Mouse (Mus musculus) midbrain, embryonic 10.5 days (tissue): ENCODE measurements at regions not wholly inside any gene's neighbourhood (a gene's known extent, or its start where the extent isn't known, plus 50 kb on each side); places are given as distances from the start of the nearest gene placed in this dataset.
"Not testable (repeated sequence)": the region's sequence is repeated elsewhere in the genome, so short reads cannot be mapped to it uniquely, and the experiment has no call there.

Source experiments
- DNase-seq: peaks from one replicate; pipeline ENCODE4 v3.0.0-alpha.2; 2017; ENCODE audit warnings: low spot score
- H3K27ac ChIP-seq: fragments of 300-500 bp; sonication (generic); replicated peaks from 2 replicates; pipeline ENCODE4 v1.5.1; 2016; ENCODE audit warnings: mild to moderate bottlenecking
- H3K27me3 ChIP-seq: fragments of 300-500 bp; sonication (generic); 2 replicates; pipeline ENCODE4 v1.6.1; 2016; ENCODE audit warnings: low read depth, mild to moderate bottlenecking; ENCODE audit not compliant: poor library complexity, severe bottlenecking
- H3K36me3 ChIP-seq: fragments of 300-500 bp; sonication (generic); 2 replicates; pipeline ENCODE4 v1.6.1; 2016; ENCODE audit warnings: mild to moderate bottlenecking, moderate library complexity
- H3K4me1 ChIP-seq: fragments of 300-500 bp; sonication (generic); 2 replicates; pipeline ENCODE4 v1.6.1; 2016
- H3K4me3 ChIP-seq: fragments of 300-500 bp; sonication (generic); 2 replicates; pipeline ENCODE4 v1.5.1; 2016; ENCODE audit warnings: mild to moderate bottlenecking, moderate library complexity
- H3K9me3 ChIP-seq: fragments of 300-500 bp; sonication (generic); replicated peaks from 2 replicates; pipeline ENCODE4 v1.6.1; 2016; ENCODE audit warnings: mild to moderate bottlenecking
- WGBS: fragments of 180-500 bp; shearing (Covaris S2); methylation state at CpG from one replicate; pipeline ENCODE4 v1.1.7; 2016; 5-methylcytosine and 5-hydroxymethylcytosine counted together

- H3K27me3 ChIP-seq, result no peaks in the 10 kb centered on the region
- H3K27ac ChIP-seq, result peak overlapping the region; percentile 57; the same call in 1 of the 2 replicates
- H3K4me3 ChIP-seq, result no peak overlapping the region
- DNase-seq, result no peak
- no peaks in the 10 kb centered on the region for H3K9me3 ChIP-seq
- H3K36me3 ChIP-seq, result no peaks in the 10 kb centered on the region
- H3K4me1 ChIP-seq, result peaks cover 4% of the 10 kb centered on the region; the same call in 1 of the 2 replicates
- 77% methylated on average over 2 of the region's 2 CpGs for WGBS
Measured at GRCm38 (mm10) chr3:17596365-17596764, 351.8 kb upstream of the Cypt12 start.

- Histone ChIP-seq H3K27ac (no peak overlapping the region), H3K4me1 (no peaks in the 10 kb centered on the region), H3K27me3 (no peaks in the 10 kb centered on the region), H3K4me3 (no peak overlapping the region), H3K36me3 (no peaks in the 10 kb centered on the region), H3K9me3 (no peaks in the 10 kb centered on the region)
- DNase-seq, result peak; percentile 36
- 85% methylated on average over 1 of the region's 1 CpGs for WGBS
Measured at GRCm38 (mm10) chr3:17613486-17613885, 334.7 kb upstream of the Cypt12 start.

- Histone ChIP-seq H3K36me3 (no peaks in the 10 kb centered on the region), H3K4me1 (peaks cover 20% of the 10 kb centered on the region), H3K9me3 (no peaks in the 10 kb centered on the region), H3K4me3 (no peak overlapping the region), H3K27ac (no peak overlapping the region), H3K27me3 (no peaks in the 10 kb centered on the region)
- DNase-seq, result no peak
- WGBS, result 82% methylated on average over 2 of the region's 2 CpGs
Measured at GRCm38 (mm10) chr3:17616439-17617070, 331.7 kb upstream of the Cypt12 start.

- Histone ChIP-seq H3K36me3 (no peaks in the 10 kb centered on the region), H3K4me1 (peaks cover 28% of the 10 kb centered on the region), H3K9me3 (no peaks in the 10 kb centered on the region), H3K4me3 (no peak overlapping the region), H3K27ac (no peak overlapping the region), H3K27me3 (no peaks in the 10 kb centered on the region)
- no peak for DNase-seq
- 16% methylated on average over 2 of the region's 2 CpGs for WGBS
Measured at GRCm38 (mm10) chr3:17619489-17619888, 328.7 kb upstream of the Cypt12 start.

GRCm38 (mm10) chr3:17619890-17620289 lies 328.3 kb upstream of the Cypt12 start:
- H3K27ac ChIP-seq, result no peak overlapping the region
- H3K4me3 ChIP-seq, result no peak overlapping the region
- no peaks in the 10 kb centered on the region for H3K27me3 ChIP-seq
- 31% methylated on average over 2 of the region's 2 CpGs for WGBS
- H3K4me1 ChIP-seq, result peaks cover 28% of the 10 kb centered on the region
- no peaks in the 10 kb centered on the region for H3K36me3 ChIP-seq
- DNase-seq, result peak; percentile 47
- no peaks in the 10 kb centered on the region for H3K9me3 ChIP-seq

GRCm38 (mm10) chr3:17620398-17620797 lies 327.8 kb upstream of the Cypt12 start:
- no peak overlapping the region for H3K4me3 ChIP-seq
- H3K27ac ChIP-seq, result no peak overlapping the region
- peaks cover 28% of the 10 kb centered on the region for H3K4me1 ChIP-seq
- H3K36me3 ChIP-seq, result no peaks in the 10 kb centered on the region
- no peaks in the 10 kb centered on the region for H3K9me3 ChIP-seq
- no peak for DNase-seq
- H3K27me3 ChIP-seq, result no peaks in the 10 kb centered on the region
- 57% methylated on average over 2 of the region's 2 CpGs for WGBS

GRCm38 (mm10) chr3:17632484-17632883 lies 315.7 kb upstream of the Cypt12 start:
- H3K4me3 ChIP-seq, result no peak overlapping the region
- DNase-seq, result no peak
- H3K27me3 ChIP-seq, result no peaks in the 10 kb centered on the region
- no peaks in the 10 kb centered on the region for H3K36me3 ChIP-seq
- WGBS, result 81% methylated on average over 3 of the region's 3 CpGs
- H3K9me3 ChIP-seq, result no peaks in the 10 kb centered on the region
- H3K27ac ChIP-seq, result no peak overlapping the region
- H3K4me1 ChIP-seq, result no peaks in the 10 kb centered on the region

GRCm38 (mm10) chr3:17636276-17636675 lies 311.9 kb upstream of the Cypt12 start:
- Histone ChIP-seq H3K27me3 (no peaks in the 10 kb centered on the region), H3K4me1 (no peaks in the 10 kb centered on the region), H3K9me3 (no peaks in the 10 kb centered on the region), H3K27ac (no peak overlapping the region), H3K36me3 (no peaks in the 10 kb centered on the region), H3K4me3 (no peak overlapping the region)
- no peak for DNase-seq

- WGBS, result 92% methylated on average over 2 of the region's 2 CpGs
- not testable (repeated sequence) for H3K4me3 ChIP-seq, H3K4me1 ChIP-seq, H3K27me3 ChIP-seq, H3K27ac ChIP-seq, DNase-seq, H3K36me3 ChIP-seq, H3K9me3 ChIP-seq
Measured at GRCm38 (mm10) chr3:17659988-17660387, 288.2 kb upstream of the Cypt12 start.

GRCm38 (mm10) chr3:17661987-17662386 lies 286.2 kb upstream of the Cypt12 start:
- no peak for DNase-seq
- 95% methylated on average over 1 of the region's 1 CpGs for WGBS
- peaks cover 8% of the 10 kb centered on the region for H3K36me3 ChIP-seq
- H3K9me3 ChIP-seq, result no peaks in the 10 kb centered on the region
- H3K27me3 ChIP-seq, result no peaks in the 10 kb centered on the region
- no peaks in the 10 kb centered on the region for H3K4me1 ChIP-seq
- H3K4me3 ChIP-seq, result no peak overlapping the region
- H3K27ac ChIP-seq, result no peak overlapping the region

- Histone ChIP-seq H3K4me1 (no peaks in the 10 kb centered on the region), H3K36me3 (peaks cover 22% of the 10 kb centered on the region), H3K27ac (no peak overlapping the region), H3K9me3 (no peaks in the 10 kb centered on the region), H3K27me3 (no peaks in the 10 kb centered on the region), H3K4me3 (no peak overlapping the region)
- DNase-seq, result no peak
- 93% methylated on average over 1 of the region's 1 CpGs for WGBS
Measured at GRCm38 (mm10) chr3:17667016-17667415, 281.2 kb upstream of the Cypt12 start.

GRCm38 (mm10) chr3:17668839-17669238 lies 279.4 kb upstream of the Cypt12 start:
- no peaks in the 10 kb centered on the region for H3K4me1 ChIP-seq
- H3K27ac ChIP-seq, result no peak overlapping the region
- 93% methylated on average over 2 of the region's 2 CpGs for WGBS
- no peaks in the 10 kb centered on the region for H3K27me3 ChIP-seq
- H3K36me3 ChIP-seq, result peaks cover 20% of the 10 kb centered on the region
- no peak for DNase-seq
- 0 out of 2 replicates have a peak, but pooled peaks cover 3% of the 10 kb centered on the region for H3K9me3 ChIP-seq
- H3K4me3 ChIP-seq, result no peak overlapping the region
